Mouse (Mus musculus): ENCODE measurements around the gene Smchd1.
"Not testable (repeated sequence)": the region's sequence is repeated elsewhere in the genome, so short reads cannot be mapped to it uniquely, and the experiment has no call there.

Smchd1 gene

GRCm38 (mm10) chr17:71474762-71475704, at the start of gene Smchd1:
Smchd1 (minus strand) TSS chr17:71475343.
- peak; percentile 87 to 89 for DNase-seq (ENCODE audit: low spot score in 2 of 2)

GRCm38 (mm10) chr17:71510297-71510696, 35.2 kb upstream of the Smchd1 start:
- no peak for DNase-seq (ENCODE audit: low spot score in 2 of 2)

GRCm38 (mm10) chr17:71506832-71507231, 31.7 kb upstream of the Smchd1 start:
- DNase-seq (ENCODE audit: low spot score in 2 of 2): no peak

GRCm38 (mm10) chr17:71495784-71496183, 20.6 kb upstream of the Smchd1 start:
- DNase-seq (ENCODE audit: low spot score in 2 of 2): no peak

- DNase-seq (ENCODE audit: low spot score in 2 of 2): no peak
These were observed 16.2 kb upstream of the Smchd1 start for GRCm38 (mm10) chr17:71491332-71491686.

- no peak for DNase-seq (ENCODE audit: low spot score in 2 of 2)
These were observed 15.7 kb upstream of the Smchd1 start for GRCm38 (mm10) chr17:71490666-71491331.

- DNase-seq (ENCODE audit: low spot score in 2 of 2): no peak
These were observed 14.7 kb upstream of the Smchd1 start for GRCm38 (mm10) chr17:71489703-71490461.

GRCm38 (mm10) chr17:71486231-71486851, 11.2 kb upstream of the Smchd1 start:
- peak in 1 of 2 experiments; percentile 44 for DNase-seq (ENCODE audit: low spot score in 2 of 2)

GRCm38 (mm10) chr17:71485791-71486230, 10.7 kb upstream of the Smchd1 start:
- peak; percentile 13 to 26 for DNase-seq (ENCODE audit: low spot score in 2 of 2)

GRCm38 (mm10) chr17:71484711-71485110, 9.6 kb upstream of the Smchd1 start:
- no peak for DNase-seq (ENCODE audit: low spot score in 2 of 2)

GRCm38 (mm10) chr17:71483418-71484060, 8.4 kb upstream of the Smchd1 start:
- DNase-seq (ENCODE audit: low spot score in 2 of 2): no peak

GRCm38 (mm10) chr17:71479381-71479901, 4.3 kb upstream of the Smchd1 start:
- DNase-seq (ENCODE audit: low spot score in 2 of 2): peak; percentile 29 to 36

- no peak for DNase-seq (ENCODE audit: low spot score in 2 of 2)
These were observed 2.3 kb upstream of the Smchd1 start for GRCm38 (mm10) chr17:71477481-71477880.

- no peak for DNase-seq (ENCODE audit: low spot score in 2 of 2)
These were observed 1.3 kb upstream of the Smchd1 start for GRCm38 (mm10) chr17:71476346-71477020.

- peak; percentile 42 to 55 for DNase-seq (ENCODE audit: low spot score in 2 of 2)
These were observed 554 bp upstream of the Smchd1 start for GRCm38 (mm10) chr17:71475705-71476089.

- no peak for DNase-seq (ENCODE audit: low spot score in 2 of 2)
These were observed 1.0 kb downstream of the Smchd1 start for GRCm38 (mm10) chr17:71474128-71474527.

- DNase-seq (ENCODE audit: low spot score in 2 of 2): no peak
These were observed 3.9 kb downstream of the Smchd1 start for GRCm38 (mm10) chr17:71471261-71471660.

- DNase-seq (ENCODE audit: low spot score in 2 of 2): no peak
These were observed 14.8 kb downstream of the Smchd1 start for GRCm38 (mm10) chr17:71460312-71460711.

- no peak for DNase-seq (ENCODE audit: low spot score in 2 of 2)
These were observed 15.3 kb downstream of the Smchd1 start, which contains the start of gene Gm4707 for GRCm38 (mm10) chr17:71459818-71460217. Gm4707 (minus strand) TSS chr17:71459918.

GRCm38 (mm10) chr17:71457361-71457760, 17.8 kb downstream of the Smchd1 start:
- DNase-seq (ENCODE audit: low spot score in 2 of 2): not testable (repeated sequence)
